Mouse (Mus musculus): ENCODE results near the gene Tcf20. TPM values are rescaled to one million over a fixed set of nuclear protein-coding genes. Genes with fewer than 3 reads are reported as not detected.
A peak's percentile ranks its signal among the peaks of the same experiment; 100 is the strongest.

Gene Tcf20
- polyA plus RNA-seq, 1 experiment from 2014 or later: 13.9 TPM

- Histone ChIP-seq H3K4me1 (peaks cover 91% of the 10 kb centered on the region), H3K9ac (no peak overlapping the region), H3K36me3 (0 out of 2 replicates have a peak, but pooled peaks cover 7% of the 10 kb centered on the region), H3K4me3 (no peak overlapping the region), H3K27ac (0 out of 2 replicates have a peak overlapping the region, but pooled peaks have one; percentile 17), H3K9me3 (no peaks in the 10 kb centered on the region), H3K4me2 (replicated peaks) (no peak overlapping the region), H3K27me3 (peaks cover 17% of the 10 kb centered on the region)
- 65% methylated on average over 4 of the region's 4 CpGs for WGBS
- ATAC-seq (ENCODE audit: insufficient number of reproducible peaks, insufficient read depth, low FRiP score, low TSS enrichment): no peak
Observed at GRCm38 (mm10) chr15:82956721-82957120, 31.0 kb downstream of the Tcf20 start.

GRCm38 (mm10) chr15:82956310-82956709 lies 31.4 kb downstream of the Tcf20 start:
- no peaks in the 10 kb centered on the region for H3K9me3 ChIP-seq
- H3K27me3 ChIP-seq: peaks cover 20% of the 10 kb centered on the region
- H3K4me1 ChIP-seq: peaks cover 90% of the 10 kb centered on the region
- 90% methylated on average over 3 of the region's 3 CpGs for WGBS
- no peak overlapping the region for H3K9ac ChIP-seq
- no peak overlapping the region for H3K4me2 ChIP-seq (replicated peaks)
- H3K27ac ChIP-seq: no peak overlapping the region
- H3K4me3 ChIP-seq: no peak overlapping the region
- 0 out of 2 replicates have a peak, but pooled peaks cover 7% of the 10 kb centered on the region for H3K36me3 ChIP-seq
- ATAC-seq (ENCODE audit: insufficient number of reproducible peaks, insufficient read depth, low FRiP score, low TSS enrichment): no peak

- WGBS: 89% methylated on average over 8 of the region's 8 CpGs
- Histone ChIP-seq H3K9ac (no peak overlapping the region), H3K9me3 (no peaks in the 10 kb centered on the region), H3K4me3 (no peak overlapping the region), H3K4me2 (replicated peaks) (no peak overlapping the region), H3K27me3 (peaks cover 20% of the 10 kb centered on the region), H3K4me1 (peaks cover 90% of the 10 kb centered on the region), H3K36me3 (0 out of 2 replicates have a peak, but pooled peaks cover 7% of the 10 kb centered on the region), H3K27ac (no peak overlapping the region)
- ATAC-seq (ENCODE audit: insufficient number of reproducible peaks, insufficient read depth, low FRiP score, low TSS enrichment): no peak
Observed at GRCm38 (mm10) chr15:82955286-82955685, 32.4 kb downstream of the Tcf20 start.

GRCm38 (mm10) chr15:82954034-82954433 lies 33.6 kb downstream of the Tcf20 start:
- Histone ChIP-seq H3K36me3 (0 out of 2 replicates have a peak, but pooled peaks cover 7% of the 10 kb centered on the region), H3K9me3 (no peaks in the 10 kb centered on the region), H3K9ac (no peak overlapping the region), H3K27ac (no peak overlapping the region), H3K4me3 (no peak overlapping the region), H3K4me1 (peaks cover 78% of the 10 kb centered on the region), H3K27me3 (peaks cover 17% of the 10 kb centered on the region), H3K4me2 (replicated peaks) (no peak overlapping the region)
- 64% methylated on average over 5 of the region's 5 CpGs for WGBS
- no peak for ATAC-seq (ENCODE audit: insufficient number of reproducible peaks, insufficient read depth, low FRiP score, low TSS enrichment)

- Histone ChIP-seq H3K9me3 (no peaks in the 10 kb centered on the region), H3K4me3 (no peak overlapping the region), H3K4me2 (replicated peaks) (no peak overlapping the region), H3K36me3 (0 out of 2 replicates have a peak, but pooled peaks cover 7% of the 10 kb centered on the region), H3K9ac (no peak overlapping the region), H3K27me3 (peaks cover 20% of the 10 kb centered on the region), H3K27ac (peak overlapping the region; percentile 30; the same call in 1 of the 2 replicates), H3K4me1 (peaks cover 76% of the 10 kb centered on the region)
- WGBS: 27% methylated on average over 4 of the region's 4 CpGs
- no peak for ATAC-seq (ENCODE audit: insufficient number of reproducible peaks, insufficient read depth, low FRiP score, low TSS enrichment)
Observed at GRCm38 (mm10) chr15:82953096-82953495, 34.6 kb downstream of the Tcf20 start.

GRCm38 (mm10) chr15:82952292-82952705 lies 35.4 kb downstream of the Tcf20 start:
- ATAC-seq (ENCODE audit: insufficient number of reproducible peaks, insufficient read depth, low FRiP score, low TSS enrichment): no peak
- peaks cover 76% of the 10 kb centered on the region for H3K4me1 ChIP-seq
- no peak overlapping the region for H3K9ac ChIP-seq
- H3K9me3 ChIP-seq: no peaks in the 10 kb centered on the region
- WGBS: 3% methylated on average over 20 of the region's 20 CpGs
- H3K4me3 ChIP-seq: no peak overlapping the region
- peak overlapping the region; percentile 7; the same call in 1 of the 2 replicates for H3K4me2 ChIP-seq (replicated peaks)
- H3K36me3 ChIP-seq: 0 out of 2 replicates have a peak, but pooled peaks cover 7% of the 10 kb centered on the region
- H3K27ac ChIP-seq: peak overlapping the region; percentile 30; the same call in 1 of the 2 replicates
- peaks cover 21% of the 10 kb centered on the region for H3K27me3 ChIP-seq

- Histone ChIP-seq H3K36me3 (0 out of 2 replicates have a peak, but pooled peaks cover 3% of the 10 kb centered on the region), H3K9me3 (no peaks in the 10 kb centered on the region), H3K4me3 (no peak overlapping the region), H3K4me1 (peaks cover 69% of the 10 kb centered on the region), H3K4me2 (replicated peaks) (no peak overlapping the region), H3K9ac (no peak overlapping the region), H3K27me3 (peaks cover 21% of the 10 kb centered on the region), H3K27ac (no peak overlapping the region)
- no peak for ATAC-seq (ENCODE audit: insufficient number of reproducible peaks, insufficient read depth, low FRiP score, low TSS enrichment)
- 57% methylated on average over 8 of the region's 8 CpGs for WGBS
Observed at GRCm38 (mm10) chr15:82950246-82950645, 37.4 kb downstream of the Tcf20 start.

GRCm38 (mm10) chr15:82947431-82947830 lies 40.2 kb downstream of the Tcf20 start:
- 61% methylated on average over 5 of the region's 5 CpGs for WGBS
- H3K9ac ChIP-seq: no peak overlapping the region
- no peak overlapping the region for H3K27ac ChIP-seq
- H3K9me3 ChIP-seq: no peaks in the 10 kb centered on the region
- H3K4me1 ChIP-seq: peaks cover 47% of the 10 kb centered on the region
- 0 out of 2 replicates have a peak, but pooled peaks cover 7% of the 10 kb centered on the region for H3K27me3 ChIP-seq
- H3K4me2 ChIP-seq (replicated peaks): no peak overlapping the region
- no peak for ATAC-seq (ENCODE audit: insufficient number of reproducible peaks, insufficient read depth, low FRiP score, low TSS enrichment)
- H3K4me3 ChIP-seq: no peak overlapping the region
- no peaks in the 10 kb centered on the region for H3K36me3 ChIP-seq

- H3K4me3 ChIP-seq: no peak overlapping the region
- no peak for ATAC-seq (ENCODE audit: insufficient number of reproducible peaks, insufficient read depth, low FRiP score, low TSS enrichment)
- H3K9ac ChIP-seq: no peak overlapping the region
- no peak overlapping the region for H3K27ac ChIP-seq
- peaks cover 2% of the 10 kb centered on the region; the same call in 1 of the 2 replicates for H3K36me3 ChIP-seq
- H3K27me3 ChIP-seq: 0 out of 2 replicates have a peak, but pooled peaks cover 4% of the 10 kb centered on the region
- WGBS: 82% methylated on average over 9 of the region's 9 CpGs
- peaks cover 47% of the 10 kb centered on the region for H3K4me1 ChIP-seq
- no peak overlapping the region for H3K4me2 ChIP-seq (replicated peaks)
- H3K9me3 ChIP-seq: no peaks in the 10 kb centered on the region
Observed at GRCm38 (mm10) chr15:82944479-82945195, 43.0 kb downstream of the Tcf20 start.

GRCm38 (mm10) chr15:82941733-82942132 lies 45.9 kb downstream of the Tcf20 start:
- WGBS: 51% methylated on average over 8 of the region's 8 CpGs
- Histone ChIP-seq H3K36me3 (peaks cover 7% of the 10 kb centered on the region; the same call in 1 of the 2 replicates), H3K9ac (no peak overlapping the region), H3K27me3 (no peaks in the 10 kb centered on the region), H3K4me3 (no peak overlapping the region), H3K27ac (0 out of 2 replicates have a peak overlapping the region, but pooled peaks have one; percentile 17), H3K9me3 (no peaks in the 10 kb centered on the region), H3K4me1 (peaks cover 55% of the 10 kb centered on the region), H3K4me2 (replicated peaks) (no peak overlapping the region)
- no peak for ATAC-seq (ENCODE audit: insufficient number of reproducible peaks, insufficient read depth, low FRiP score, low TSS enrichment)

GRCm38 (mm10) chr15:82940494-82941214 lies 47.0 kb downstream of the Tcf20 start:
- WGBS: 72% methylated on average over 12 of the region's 12 CpGs
- Histone ChIP-seq H3K4me1 (peaks cover 61% of the 10 kb centered on the region), H3K36me3 (peaks cover 7% of the 10 kb centered on the region; the same call in 1 of the 2 replicates), H3K4me2 (replicated peaks) (no peak overlapping the region), H3K9ac (no peak overlapping the region), H3K27ac (no peak overlapping the region), H3K4me3 (no peak overlapping the region), H3K9me3 (no peaks in the 10 kb centered on the region), H3K27me3 (no peaks in the 10 kb centered on the region)
- ATAC-seq (ENCODE audit: insufficient number of reproducible peaks, insufficient read depth, low FRiP score, low TSS enrichment): no peak
